Mouse (Mus musculus) heart, postnatal 0 days (tissue): ENCODE results near the gene Gm10272. TPM values are rescaled to one million over a fixed set of nuclear protein-coding genes. Genes with fewer than 3 reads are reported as not detected.
"Not testable (repeated sequence)": the region's sequence is repeated elsewhere in the genome, so short reads cannot be mapped to it uniquely, and the experiment has no call there.

Experiments used
- ATAC-seq: fragments of 200-750 bp; cut with Nextera tagmentation; 2 replicates; pipeline ENCODE4 v1.8.0; 2017; ENCODE audit warnings: low read depth, moderate number of reproducible peaks, moderate library complexity; ENCODE audit not compliant: insufficient read depth
- DNase-seq: peaks from one replicate; pipeline ENCODE4 v3.0.0-alpha.2; 2016; ENCODE audit warnings: low spot score
- H3K27ac ChIP-seq: fragments of 300-500 bp; sonication (generic); 2 replicates; pipeline ENCODE4 v1.5.1; 2014; ENCODE audit warnings: low read depth, mild to moderate bottlenecking
- H3K27me3 ChIP-seq: fragments of 300-500 bp; sonication (generic); 2 replicates; pipeline ENCODE4 v1.6.1; 2014; ENCODE audit warnings: low read length, mixed read lengths; ENCODE audit not compliant: control insufficient read depth, insufficient read depth
- H3K36me3 ChIP-seq: fragments of 300-500 bp; sonication (generic); replicated peaks from 2 replicates; pipeline ENCODE4 v1.6.1; 2014; ENCODE audit warnings: low read length, mixed read lengths; ENCODE audit not compliant: control insufficient read depth, insufficient read depth
- H3K4me1 ChIP-seq: fragments of 300-500 bp; sonication (generic); 2 replicates; pipeline ENCODE4 v1.6.1; 2014; ENCODE audit warnings: antibody characterized with exemption; ENCODE audit not compliant: control insufficient read depth, insufficient read depth
- H3K4me2 ChIP-seq: fragments of 300-500 bp; sonication (generic); 2 replicates; pipeline ENCODE4 v1.6.1; 2014; ENCODE audit warnings: low read depth, mild to moderate bottlenecking, low read length, moderate library complexity
- H3K4me3 ChIP-seq: fragments of 300-500 bp; sonication (generic); 2 replicates; pipeline ENCODE4 v1.5.1; 2014; ENCODE audit warnings: low read depth, low read length
- H3K9ac ChIP-seq: fragments of 300-500 bp; sonication (generic); replicated peaks from 2 replicates; pipeline ENCODE4 v1.6.1; 2014; ENCODE audit warnings: low read depth, low read length, mixed read lengths
- H3K9me3 ChIP-seq: fragments of 300-500 bp; sonication (generic); replicated peaks from 2 replicates; pipeline ENCODE4 v1.6.1; 2016; ENCODE audit warnings: low read length; ENCODE audit not compliant: control insufficient read depth
- CTCF ChIP-seq: IDR thresholded peaks from 2 replicates; pipeline ENCODE4 v1.5.1; 2016; ENCODE audit warnings: antibody characterized with exemption, control low read depth, low read depth
- EP300 ChIP-seq: IDR thresholded peaks from 2 replicates; pipeline ENCODE4 v1.6.1; 2016; ENCODE audit warnings: antibody characterized with exemption, low read depth
- WGBS: fragments of 180-500 bp; shearing (Covaris S2); extraction: QIAGEN DNeasy Blood & Tissue Kit; methylation state at CpG from one replicate; pipeline ENCODE4 v1.1.7; 2014; 5-methylcytosine and 5-hydroxymethylcytosine counted together
- polyA plus RNA-seq: library from polyadenylated mRNA; unstranded; fragments of >200 nt; fragmentation: Nextera tagmentation; extraction: Ambion mirVana; gene quantifications from 2 replicates; pipeline ENCODE4 v1.2.1, GENCODE M21; 2015
- total RNA-seq: library from RNA; depleted of rRNA; stranded (reverse); fragments of >200 nt; gene quantifications from 2 replicates; pipeline ENCODE4 v1.2.3, GENCODE M21; 2014; ENCODE audit warnings: low replicate concordance

Gene Gm10272
- total and polyA plus RNA-seq, 2 experiments from 2014 or later = not detected

GRCm38 (mm10) chr10:77713734-77714133, 7.3 kb downstream of the Gm10272 start:
- Histone ChIP-seq H3K9ac (no peak overlapping the region), H3K27me3 (no peaks in the 10 kb centered on the region), H3K27ac (no peak overlapping the region), H3K4me2 (no peak overlapping the region), H3K36me3 (no peaks in the 10 kb centered on the region), H3K4me1 (no peaks in the 10 kb centered on the region), H3K9me3 (0 out of 2 replicates have a peak, but pooled peaks cover 5% of the 10 kb centered on the region), H3K4me3 (no peak overlapping the region)
- no peak for TF ChIP-seq EP300
- no peak for TF ChIP-seq CTCF
- DNase-seq (no peak), ATAC-seq (no peak)
- WGBS = 52% methylated on average over 4 of the region's 4 CpGs

- 0 out of 2 replicates have a peak, but pooled peaks cover 5% of the 10 kb centered on the region for H3K9me3 ChIP-seq
- no peaks in the 10 kb centered on the region for H3K27me3 ChIP-seq
- no peak within 1 kb of the TSS for H3K4me3 ChIP-seq
- no peak within 1 kb of the TSS for H3K9ac ChIP-seq
- H3K4me2 ChIP-seq = no peak within 1 kb of the TSS
- 70% methylated on average over 1 of the region's 1 CpGs for WGBS
- no peak within 1 kb of the TSS for H3K27ac ChIP-seq
- TF ChIP-seq EP300 (no peak), CTCF (no peak)
- DNase-seq (no peak), ATAC-seq (no peak)
- H3K36me3 ChIP-seq = no peaks in the 10 kb centered on the region
- no peaks in the 10 kb centered on the region for H3K4me1 ChIP-seq
Measured at GRCm38 (mm10) chr10:77715507-77715906, 9.1 kb downstream of the Gm10272 start, which contains the start of gene Gm10142. Gene Gm10142 (plus strand): TSS chr10:77715807.

- H3K9me3 ChIP-seq, DNase-seq, H3K4me3 ChIP-seq, ATAC-seq, H3K27me3 ChIP-seq, H3K27ac ChIP-seq, H3K36me3 ChIP-seq, H3K9ac ChIP-seq, H3K4me1 ChIP-seq, H3K4me2 ChIP-seq: not testable (repeated sequence)
- WGBS = 72% methylated on average over 1 of the region's 1 CpGs
Measured at GRCm38 (mm10) chr10:77720299-77720698, 13.9 kb downstream of the Gm10272 start, which contains the start of gene Krtap12-1. Gene Krtap12-1 (plus strand): TSS chr10:77720599.

- Histone ChIP-seq H3K4me1 (no peaks in the 10 kb centered on the region), H3K9ac (no peak overlapping the region), H3K9me3 (no peaks in the 10 kb centered on the region), H3K4me3 (no peak overlapping the region), H3K36me3 (no peaks in the 10 kb centered on the region), H3K27me3 (no peaks in the 10 kb centered on the region), H3K27ac (no peak overlapping the region), H3K4me2 (no peak overlapping the region)
- TF ChIP-seq CTCF (no peak), EP300 (no peak)
- no peak for DNase-seq
- 65% methylated on average over 8 of the region's 8 CpGs for WGBS
- ATAC-seq = no peak
Measured at GRCm38 (mm10) chr10:77724855-77725254, 18.4 kb downstream of the Gm10272 start.

- no peaks in the 10 kb centered on the region for H3K27me3 ChIP-seq
- H3K4me1 ChIP-seq = no peaks in the 10 kb centered on the region
- 30% methylated on average over 3 of the region's 3 CpGs for WGBS
- H3K9ac ChIP-seq = no peak within 1 kb of the TSS
- H3K36me3 ChIP-seq = no peaks in the 10 kb centered on the region
- H3K4me2 ChIP-seq = no peak within 1 kb of the TSS
- H3K4me3 ChIP-seq = no peak within 1 kb of the TSS
- no peak within 1 kb of the TSS for H3K27ac ChIP-seq
- no peaks in the 10 kb centered on the region for H3K9me3 ChIP-seq
- no peak for TF ChIP-seq CTCF
- no peak for TF ChIP-seq EP300
- DNase-seq (no peak), ATAC-seq (no peak)
Measured at GRCm38 (mm10) chr10:77726186-77726585, 19.8 kb downstream of the Gm10272 start, which contains the start of gene Gm10100. Gene Gm10100 (plus strand): TSS chr10:77726486.

- Histone ChIP-seq H3K4me3 (no peak overlapping the region), H3K27me3 (no peaks in the 10 kb centered on the region), H3K9me3 (no peaks in the 10 kb centered on the region), H3K4me2 (no peak overlapping the region), H3K36me3 (no peaks in the 10 kb centered on the region), H3K4me1 (no peaks in the 10 kb centered on the region), H3K9ac (no peak overlapping the region), H3K27ac (no peak overlapping the region)
- ATAC-seq (no peak), DNase-seq (no peak)
- no peak for TF ChIP-seq CTCF
- 59% methylated on average over 4 of the region's 4 CpGs for WGBS
Measured at GRCm38 (mm10) chr10:77728280-77728679, 21.9 kb downstream of the Gm10272 start.
